Mouse (Mus musculus) MEL (cell line): Measurements from ENCODE around the gene Lrpap1. TPM values are rescaled to one million over a fixed set of nuclear protein-coding genes. Genes with fewer than 3 reads are reported as not detected.

Source experiments
- DNase-seq: peaks from one replicate; pipeline ENCODE4 v3.0.0; 2011; ENCODE audit warnings: low read depth, low spot score
- H3K27ac ChIP-seq: 2 replicates; pipeline ENCODE4 v1.5.1; 2012; ENCODE audit warnings: low read depth, mild to moderate bottlenecking, control low read depth, low read length, moderate library complexity; ENCODE audit not compliant: control insufficient read depth
- H3K27me3 ChIP-seq, 2 experiments: fragments of 150-350 bp in 1 of 2; sonication (generic) in 1 of 2; 2 replicates each; pipeline ENCODE4 v1.6.1; 2012; ENCODE audit warnings: low read length in 2 of 2, mild to moderate bottlenecking in 2 of 2, improper control_type of control experiment in 1 of 2, moderate library complexity in 1 of 2; ENCODE audit not compliant: insufficient read depth in 2 of 2, control insufficient read depth in 1 of 2
- H3K36me3 ChIP-seq, 2 experiments: 2 replicates each; pipeline ENCODE4 v1.6.1; 2012 to 2014; ENCODE audit warnings: low read length in 2 of 2, improper control_type of control experiment in 1 of 2, inconsistent platforms in 1 of 2, mild to moderate bottlenecking in 1 of 2; ENCODE audit not compliant: insufficient read depth in 2 of 2, control insufficient read depth in 1 of 2
- H3K4me1 ChIP-seq, 2 experiments: fragments of 150-350 bp in 1 of 2; sonication (generic) in 1 of 2; 2 replicates each; pipeline ENCODE4 v1.6.1; 2012; ENCODE audit warnings: low read length in 2 of 2, improper control_type of control experiment in 1 of 2, mild to moderate bottlenecking in 1 of 2; ENCODE audit not compliant: insufficient read depth in 2 of 2, control insufficient read depth in 1 of 2
- H3K4me3 ChIP-seq, 2 experiments: fragments of 150-350 bp in 1 of 2; sonication (generic) in 1 of 2; 2 replicates each; pipeline ENCODE4 v1.5.1; 2012; ENCODE audit warnings: low read depth in 2 of 2, low read length in 2 of 2, mild to moderate bottlenecking in 2 of 2, moderate library complexity in 2 of 2, control low read depth in 1 of 2, improper control_type of control experiment in 1 of 2; ENCODE audit not compliant: control insufficient read depth in 1 of 2, insufficient read depth in 1 of 2
- H3K79me2 ChIP-seq: 2 replicates; pipeline ENCODE4 v1.6.1; 2012; ENCODE audit warnings: mild to moderate bottlenecking, low read length, moderate library complexity; ENCODE audit not compliant: control insufficient read depth, poor library complexity, insufficient read depth
- H3K9ac ChIP-seq: 2 replicates; pipeline ENCODE4 v1.6.1; 2012; ENCODE audit warnings: low read depth, mild to moderate bottlenecking, control low read depth, low read length, moderate library complexity; ENCODE audit not compliant: control insufficient read depth, poor library complexity, severe bottlenecking
- H3K9me3 ChIP-seq: fragments of 150-350 bp; sonication (generic); replicated peaks from 2 replicates; pipeline ENCODE4 v1.6.1; 2012; ENCODE audit warnings: mild to moderate bottlenecking, low read length, improper control_type of control experiment, moderate library complexity; ENCODE audit not compliant: insufficient read depth
- BHLHE40 ChIP-seq: IDR thresholded peaks from 2 replicates; pipeline ENCODE4 v1.6.1; 2012; ENCODE audit warnings: low read depth, mild to moderate bottlenecking, inconsistent platforms, low read length, improper control_type of control experiment, borderline replicate concordance
- CTCF ChIP-seq, 3 experiments: IDR thresholded peaks in 2 of 3; conservative IDR thresholded peaks in 1 of 3; 2 replicates each; pipeline ENCODE4 v1.5.1; 2011 to 2012; ENCODE audit warnings: low read length in 3 of 3, low read depth in 2 of 3, mild to moderate bottlenecking in 2 of 3, improper control_type of control experiment in 1 of 3, inconsistent platforms in 1 of 3, mixed read lengths in 1 of 3, moderate library complexity in 1 of 3; ENCODE audit not compliant: control insufficient read depth in 1 of 3, insufficient read depth in 1 of 3, poor library complexity in 1 of 3, severe bottlenecking in 1 of 3
- ELF1 ChIP-seq: IDR thresholded peaks from 2 replicates; pipeline ENCODE4 v1.6.1; 2014; ENCODE audit warnings: low read depth, mild to moderate bottlenecking, inconsistent platforms, low read length, improper control_type of control experiment, moderate library complexity
- EP300 ChIP-seq, 2 experiments: IDR thresholded peaks; 2 replicates each; pipeline ENCODE4 v1.6.1; 2011; ENCODE audit warnings: improper control_type of control experiment in 2 of 2, low read length in 2 of 2, low read depth in 1 of 2, mild to moderate bottlenecking in 1 of 2
- ETS1 ChIP-seq: IDR thresholded peaks from 2 replicates; pipeline ENCODE4 v1.6.1; 2012; ENCODE audit warnings: low read depth, mild to moderate bottlenecking, inconsistent platforms, low read length, improper control_type of control experiment, moderate library complexity
- GATA1 ChIP-seq: IDR thresholded peaks from 2 replicates; pipeline ENCODE4 v1.6.1; 2011; ENCODE audit warnings: low read depth, low read length, improper control_type of control experiment
- HCFC1 ChIP-seq: IDR thresholded peaks from 2 replicates; pipeline ENCODE4 v1.6.1; 2012; ENCODE audit warnings: low read depth, mild to moderate bottlenecking, inconsistent platforms, low read length, improper control_type of control experiment, moderate library complexity
- MEF2A ChIP-seq: IDR thresholded peaks from 2 replicates; pipeline ENCODE4 v1.6.1; 2014; ENCODE audit warnings: low read depth, mild to moderate bottlenecking, inconsistent platforms, low read length, improper control_type of control experiment; ENCODE audit not compliant: poor library complexity, insufficient replicate concordance, severe bottlenecking; ENCODE audit errors: extremely low read depth
- MXI1 ChIP-seq: IDR thresholded peaks from 2 replicates; pipeline ENCODE4 v1.6.1; 2011; ENCODE audit warnings: mild to moderate bottlenecking, low read depth, low read length, improper control_type of control experiment
- MYB ChIP-seq: IDR thresholded peaks from 2 replicates; pipeline ENCODE4 v1.6.1; 2011; ENCODE audit warnings: mild to moderate bottlenecking, low read depth, low read length, improper control_type of control experiment
- MYC ChIP-seq: IDR thresholded peaks from 2 replicates; pipeline ENCODE4 v1.6.1; 2011; ENCODE audit warnings: low read depth, mild to moderate bottlenecking, low read length, improper control_type of control experiment, moderate library complexity
- NELFE ChIP-seq: IDR thresholded peaks from 2 replicates; pipeline ENCODE4 v1.6.1; 2011; ENCODE audit warnings: low read depth, low read length, improper control_type of control experiment
- POLR2A ChIP-seq, 2 experiments: IDR thresholded peaks; 2 replicates each; pipeline ENCODE4 v1.6.1; 2011 to 2012; ENCODE audit warnings: low read length in 2 of 2, mild to moderate bottlenecking in 2 of 2, control low read depth in 1 of 2, improper control_type of control experiment in 1 of 2, low read depth in 1 of 2, moderate library complexity in 1 of 2; ENCODE audit not compliant: control insufficient read depth in 1 of 2, insufficient read depth in 1 of 2, poor library complexity in 1 of 2
- POLR2AphosphoS2 ChIP-seq: IDR thresholded peaks from 2 replicates; pipeline ENCODE4 v1.6.1; 2011; ENCODE audit warnings: low read length, improper control_type of control experiment
- POLR2AphosphoS5 ChIP-seq: IDR thresholded peaks from 2 replicates; pipeline ENCODE4 v1.6.1; 2012; ENCODE audit warnings: low read depth, borderline replicate concordance, mild to moderate bottlenecking, inconsistent platforms, low read length, moderate library complexity, mixed read lengths
- RCOR1 ChIP-seq: IDR thresholded peaks from 2 replicates; pipeline ENCODE4 v1.6.1; 2012; ENCODE audit warnings: low read depth, mild to moderate bottlenecking, inconsistent platforms, low read length, improper control_type of control experiment
- SIN3A ChIP-seq: IDR thresholded peaks from 2 replicates; pipeline ENCODE4 v1.6.1; 2012; ENCODE audit warnings: low read length, improper control_type of control experiment, inconsistent platforms
- SMC3 ChIP-seq: IDR thresholded peaks from 2 replicates; pipeline ENCODE4 v1.6.1; 2011; ENCODE audit warnings: low read depth, low read length, improper control_type of control experiment
- TBP ChIP-seq: IDR thresholded peaks from 2 replicates; pipeline ENCODE4 v1.8.0; 2011; ENCODE audit warnings: low read depth, low read length, improper control_type of control experiment
- TCF12 ChIP-seq: IDR thresholded peaks from 2 replicates; pipeline ENCODE4 v1.6.1; 2014; ENCODE audit warnings: low read depth, mild to moderate bottlenecking, inconsistent platforms, low read length, improper control_type of control experiment, moderate library complexity
- ZC3H11A ChIP-seq: IDR thresholded peaks from 2 replicates; pipeline ENCODE4 v1.6.1; 2012; ENCODE audit warnings: low read depth, mild to moderate bottlenecking, inconsistent platforms, low read length, improper control_type of control experiment
- ZKSCAN1 ChIP-seq: IDR thresholded peaks from 2 replicates; pipeline ENCODE4 v1.6.1; 2012; ENCODE audit warnings: low read depth, mild to moderate bottlenecking, inconsistent platforms, low read length, improper control_type of control experiment, moderate library complexity
- ZMIZ1 ChIP-seq: IDR thresholded peaks from 2 replicates; pipeline ENCODE4 v1.6.1; 2012; ENCODE audit warnings: low read depth, mild to moderate bottlenecking, inconsistent platforms, low read length, improper control_type of control experiment, moderate library complexity
- ZNF384 ChIP-seq: IDR thresholded peaks from 2 replicates; pipeline ENCODE4 v1.6.1; 2012; ENCODE audit warnings: low read depth, mild to moderate bottlenecking, inconsistent platforms, low read length, improper control_type of control experiment
- polyA plus RNA-seq, 2 experiments: library from polyadenylated mRNA; stranded (reverse) in 1 of 2; unstranded in 1 of 2; fragments of >175 nt in 1 of 2; fragments of >200 nt in 1 of 2; gene quantifications; 2 replicates each; pipeline versions ENCODE4 v1.2.1 to v1.2.4; 2012; ENCODE audit warnings: low replicate concordance in 2 of 2, low read depth in 1 of 2; ENCODE audit not compliant: insufficient read length in 2 of 2, insufficient read depth in 1 of 2, missing spikeins in 1 of 2
- total RNA-seq: library from RNA; depleted of rRNA; stranded (reverse); fragments of 300-350 nt; gene quantifications from 2 replicates; pipeline ENCODE4 v1.2.3, GENCODE M21; 2012

Gene Lrpap1
- total and polyA plus RNA-seq, 3 experiments, result 45.0 to 74.7 TPM; not detected in 1

- Histone ChIP-seq H3K9ac (no peak overlapping the region), H3K79me2 (no peaks in the 10 kb centered on the region), H3K4me1 (no peaks in the 10 kb centered on the region), H3K4me3 (no peak overlapping the region), H3K9me3 (no peaks in the 10 kb centered on the region), H3K36me3 (no peaks in the 10 kb centered on the region), H3K27ac (no peak overlapping the region), H3K27me3 (no peaks in the 10 kb centered on the region; a peak in 1 of 4 replicates)
- DNase-seq, result no peak
- TF ChIP-seq ZMIZ1 (no peak), SMC3 (no peak), RCOR1 (no peak), POLR2A (IDR thresholded peaks at IDR 0.05; ENCODE audit: control insufficient read depth in 1 of 2, insufficient read depth in 1 of 2, low read depth in 1 of 2, low read length in 2 of 2, poor library complexity in 1 of 2) (no peak), BHLHE40 (no peak), TBP (no peak), POLR2AphosphoS2 (no peak), ZKSCAN1 (no peak), ZC3H11A (no peak), ELF1 (no peak), MEF2A (no peak), ETS1 (no peak), HCFC1 (no peak)
Measured at GRCm38 (mm10) chr5:35134286-35134685, 28.7 kb upstream of the Lrpap1 start.

GRCm38 (mm10) chr5:35133468-35133867, 27.9 kb upstream of the Lrpap1 start:
- Histone ChIP-seq H3K4me1 (no peaks in the 10 kb centered on the region), H3K79me2 (no peaks in the 10 kb centered on the region), H3K27ac (no peak overlapping the region), H3K27me3 (peaks cover 0 to 3% of the 10 kb centered on the region in 2 experiments; a peak in 2 of 4 replicates), H3K9me3 (no peaks in the 10 kb centered on the region), H3K9ac (no peak overlapping the region), H3K36me3 (no peaks in the 10 kb centered on the region), H3K4me3 (no peak overlapping the region)
- no peak for DNase-seq
- TF ChIP-seq POLR2AphosphoS5, result no peak
- TF ChIP-seq MYB, result no peak
- TF ChIP-seq ZNF384, result no peak
- no peak for TF ChIP-seq CTCF (IDR thresholded peaks at IDR 0.05 in 2 of 3, conservative IDR thresholded peaks at IDR 0.05 in 1 of 3; ENCODE audit: control insufficient read depth in 1 of 3, insufficient read depth in 1 of 3, low read depth in 2 of 3, low read length in 3 of 3, poor library complexity in 1 of 3, severe bottlenecking in 1 of 3)
- TF ChIP-seq SIN3A, result no peak
- TF ChIP-seq RCOR1, result no peak
- TF ChIP-seq MXI1, result no peak
- TF ChIP-seq GATA1, result no peak
- TF ChIP-seq MYC, result no peak
- no peak for TF ChIP-seq NELFE
- no peak for TF ChIP-seq HCFC1
- TF ChIP-seq EP300 (IDR thresholded peaks at IDR 0.05; ENCODE audit: low read depth in 1 of 2, low read length in 2 of 2), result no peak
- TF ChIP-seq BHLHE40, result no peak
- TF ChIP-seq TCF12, result no peak
- no peak for TF ChIP-seq ZMIZ1
- no peak for TF ChIP-seq TBP
